8 mouse cellular contexts compared by ENCODE assay signal in genomic region chr3:58138726-58139585, GRCm38 (mm10).
A peak's percentile ranks its signal among the peaks of the same experiment; 100 is the strongest.
DNase-seq lines count a peak whose midpoint lies in the region; ATAC-seq and TF ChIP-seq lines count a peak whose summit lies in the region.
"Had no signal": no experiment of that assay in that cellular context is flagged by ENCODE, and none has a peak within 500 bp of the region (broad histone marks: within the 10 kb centered on the region; RNA-seq: fewer than 3 reads in every experiment).

No protein-coding gene starts in this region.

- whole genome bisulfite sequencing in embryonic facial prominence, embryonic 11.5 days = 75% methylated on average over 8 of the region's 8 CpGs

- no peak overlapping the region for H3K4me2 ChIP-seq in embryonic facial prominence, embryonic 11.5 days (ENCODE audit: low read depth, low read length)
- H3K4me2 ChIP-seq: liver, embryonic 13.5 days had no signal

- H3K27ac ChIP-seq in embryonic facial prominence, embryonic 11.5 days (replicated peaks; ENCODE audit: low read depth, low read length) = no peak overlapping the region
- H3K27ac ChIP-seq in layer of hippocampus, adult 2 months = no peak overlapping the region
- H3K27ac ChIP-seq: liver, embryonic 13.5 days had no signal

- ATAC-seq in embryonic facial prominence, embryonic 11.5 days (replicated peaks; ENCODE audit: insufficient number of reproducible peaks, low FRiP score, low TSS enrichment, low read depth) = no peak

- peak; percentile 42 for DNase-seq in layer of hippocampus, adult 11-12 months (ENCODE audit: low spot score)
- DNase-seq in layer of hippocampus, adult 9-10 months (ENCODE audit: low spot score) = no peak
- DNase-seq in ZHBTc4 (ENCODE audit: low read depth, low spot score) = peak; percentile 38
- DNase-seq in embryonic facial prominence, embryonic 11.5 days (ENCODE audit: low spot score) = peak; percentile 46
- DNase-seq in layer of hippocampus, adult 2 months (ENCODE audit: low spot score in 2 of 2) = peak in 1 of 2 experiments; percentile 59
- DNase-seq in thymus, postnatal 0 days (ENCODE audit: low spot score) = peak; percentile 18
- DNase-seq: liver, embryonic 13.5 days had no signal

- no peaks in the 10 kb centered on the region for H3K9me3 ChIP-seq in E14TG2a.4 (ENCODE audit: low read length)
- H3K9me3 ChIP-seq in embryonic facial prominence, embryonic 11.5 days (replicated peaks; ENCODE audit: control insufficient read depth, low read length) = no peaks in the 10 kb centered on the region
- H3K9me3 ChIP-seq: liver, embryonic 13.5 days had no signal

- peaks cover 15% of the 10 kb centered on the region for H3K4me1 ChIP-seq in E14TG2a.4 (replicated peaks; ENCODE audit: low read depth, low read length)
- H3K4me1 ChIP-seq in embryonic facial prominence, embryonic 11.5 days (ENCODE audit: control insufficient read depth, insufficient read depth, low read length) = no peaks in the 10 kb centered on the region
- H3K4me1 ChIP-seq: liver, embryonic 13.5 days had no signal

- H3K36me3 ChIP-seq in E14TG2a.4 (ENCODE audit: insufficient read depth, low read length) = no peaks in the 10 kb centered on the region
- no peaks in the 10 kb centered on the region for H3K36me3 ChIP-seq in embryonic facial prominence, embryonic 11.5 days (replicated peaks; ENCODE audit: control insufficient read depth, insufficient read depth, low read depth, low read length)
- H3K36me3 ChIP-seq: liver, embryonic 13.5 days had no signal

- TF ChIP-seq CTCF in E14TG2a.4 (conservative IDR thresholded peaks at IDR 0.05; ENCODE audit: low read length) = peak; percentile 83
- TF ChIP-seq CTCF in layer of hippocampus, adult 2 months (conservative IDR thresholded peaks at IDR 0.05) = peak; percentile 82

- no peaks in the 10 kb centered on the region for H3K27me3 ChIP-seq in E14TG2a.4 (ENCODE audit: insufficient read depth, low read length)
- no peaks in the 10 kb centered on the region for H3K27me3 ChIP-seq in embryonic facial prominence, embryonic 11.5 days (ENCODE audit: control insufficient read depth, insufficient read depth, low read length)
- H3K27me3 ChIP-seq: liver, embryonic 13.5 days had no signal

- no peak overlapping the region for H3K4me3 ChIP-seq in E14TG2a.4 (replicated peaks; ENCODE audit: low read length)
- H3K4me3 ChIP-seq in embryonic facial prominence, embryonic 11.5 days (ENCODE audit: low read depth, low read length) = no peak overlapping the region
- no peak overlapping the region for H3K4me3 ChIP-seq in layer of hippocampus, adult 2 months
- H3K4me3 ChIP-seq: liver, embryonic 13.5 days had no signal

- no peak overlapping the region for H3K9ac ChIP-seq in embryonic facial prominence, embryonic 11.5 days (replicated peaks; ENCODE audit: low read length)
- H3K9ac ChIP-seq: liver, embryonic 13.5 days had no signal
